Mouse (Mus musculus) stomach, embryonic 16.5 days (tissue): ENCODE data around the gene Bdh2. TPM values are rescaled to one million over a fixed set of nuclear protein-coding genes. Genes with fewer than 3 reads are reported as not detected.

Source experiments
- ATAC-seq: fragments of 200-750 bp; cut with Nextera tagmentation; 2 replicates; pipeline ENCODE4 v1.8.0; 2017; ENCODE audit warnings: moderate number of reproducible peaks, moderate TSS enrichment; ENCODE audit not compliant: insufficient read depth, low FRiP score
- H3K27ac ChIP-seq: fragments of 300-500 bp; sonication (generic); 2 replicates; pipeline ENCODE4 v1.5.1; 2014; ENCODE audit warnings: low read length
- H3K27me3 ChIP-seq: fragments of 300-500 bp; sonication (generic); 2 replicates; pipeline ENCODE4 v1.6.1; 2014; ENCODE audit warnings: low read length, control low read depth, mixed read lengths; ENCODE audit not compliant: control insufficient read depth, insufficient read depth
- H3K36me3 ChIP-seq: fragments of 300-500 bp; sonication (generic); 2 replicates; pipeline ENCODE4 v1.6.1; 2014; ENCODE audit warnings: low read length; ENCODE audit not compliant: control insufficient read depth, insufficient read depth
- H3K4me1 ChIP-seq: fragments of 300-500 bp; sonication (generic); 2 replicates; pipeline ENCODE4 v1.6.1; 2014; ENCODE audit warnings: low read length, control low read depth, mixed read lengths; ENCODE audit not compliant: control insufficient read depth, insufficient read depth
- H3K4me2 ChIP-seq: fragments of 300-500 bp; sonication (generic); 2 replicates; pipeline ENCODE4 v1.6.1; 2014; ENCODE audit warnings: low read depth, low read length, mixed read lengths
- H3K4me3 ChIP-seq: fragments of 300-500 bp; sonication (generic); replicated peaks from 2 replicates; pipeline ENCODE4 v1.5.1; 2014; ENCODE audit warnings: mild to moderate bottlenecking, low read length
- H3K9ac ChIP-seq: fragments of 300-500 bp; sonication (generic); 2 replicates; pipeline ENCODE4 v1.6.1; 2014; ENCODE audit warnings: low read length
- H3K9me3 ChIP-seq: fragments of 300-500 bp; sonication (generic); replicated peaks from 2 replicates; pipeline ENCODE4 v1.6.1; 2016; ENCODE audit warnings: low read length, control low read depth; ENCODE audit not compliant: control insufficient read depth
- WGBS: fragments of 180-500 bp; shearing (Covaris S2); extraction: QIAGEN DNeasy Blood & Tissue Kit; methylation state at CpG from one replicate; pipeline ENCODE4 v1.1.7; 2014; 5-methylcytosine and 5-hydroxymethylcytosine counted together
- polyA plus RNA-seq: library from polyadenylated mRNA; unstranded; fragments of >200 nt; fragmentation: Nextera tagmentation; extraction: Ambion mirVana; gene quantifications from 2 replicates; pipeline ENCODE4 v1.2.1, GENCODE M21; 2015

Gene Bdh2
- 5.7 and 6.2 TPM in 2 replicates for polyA plus RNA-seq

DNA sequence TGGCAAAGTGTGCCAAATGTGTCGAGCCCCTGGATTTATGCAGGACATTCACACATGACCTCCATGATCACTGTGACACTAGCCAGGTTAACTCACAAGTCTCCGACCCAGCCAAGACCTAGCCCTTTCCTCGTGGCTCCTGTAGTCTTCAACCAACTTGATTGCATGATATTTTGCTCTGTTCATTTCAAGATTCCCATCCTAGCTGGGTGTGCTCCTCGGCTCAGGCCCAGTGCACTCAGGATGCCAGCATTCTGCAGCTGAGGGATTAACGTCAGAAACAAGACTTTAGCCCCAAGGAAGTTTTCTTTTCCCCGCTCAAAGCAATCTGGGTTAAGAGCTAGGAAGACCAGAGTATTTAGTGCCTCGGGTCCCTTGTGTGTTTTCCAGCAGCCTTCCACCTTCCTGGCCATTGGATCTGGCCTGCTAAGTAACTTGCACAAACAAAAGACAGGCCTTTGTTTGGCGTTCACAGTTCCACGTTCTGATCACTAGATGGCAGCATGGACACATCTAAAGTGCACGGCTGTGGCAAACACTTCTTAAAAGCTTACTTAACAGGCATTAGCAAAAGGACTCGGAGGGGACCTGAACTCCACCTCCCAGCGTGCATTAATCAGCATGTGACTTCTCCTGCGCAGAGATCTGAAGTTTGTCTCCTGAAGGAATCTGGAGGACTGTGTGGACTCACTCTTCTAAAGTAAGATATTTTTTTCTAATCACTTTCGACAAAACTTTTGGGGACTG is at the start of gene Bdh2:
Gene Bdh2 (plus strand): TSS at position 553 of the 747 bp plus-strand sequence.
- 19% methylated on average over 14 of the region's 14 CpGs for WGBS
- no peak within 1 kb of the TSS for H3K27ac ChIP-seq

GRCm38 (mm10) chr3:135232058-135232457 is 49.0 kb upstream of the Bdh2 start:
- Histone ChIP-seq H3K9ac (no peak overlapping the region), H3K27me3 (no peaks in the 10 kb centered on the region), H3K4me3 (no peak overlapping the region), H3K9me3 (no peaks in the 10 kb centered on the region), H3K4me2 (no peak overlapping the region), H3K36me3 (peaks cover 26% of the 10 kb centered on the region), H3K27ac (no peak overlapping the region), H3K4me1 (no peaks in the 10 kb centered on the region)
- WGBS, result 77% methylated on average over 3 of the region's 3 CpGs
- ATAC-seq, result no peak

More for the DNA sequence above, at the start of gene Bdh2:
- Histone ChIP-seq H3K4me1 (no peaks in the 10 kb centered on the region), H3K9me3 (no peaks in the 10 kb centered on the region; the same call in 1 of the 2 replicates), H3K36me3 (no peaks in the 10 kb centered on the region), H3K27me3 (no peaks in the 10 kb centered on the region), H3K4me3 (peak within 1 kb of the TSS; percentile 33), H3K9ac (peak within 1 kb of the TSS; percentile 62), H3K4me2 (peak within 1 kb of the TSS; percentile 51)
- ATAC-seq, result peak; percentile 80; the same call in 1 of the 2 replicates

- no peaks in the 10 kb centered on the region for H3K4me1 ChIP-seq
- WGBS, result 76% methylated on average over 3 of the region's 3 CpGs
- peaks cover 26% of the 10 kb centered on the region for H3K36me3 ChIP-seq
- H3K9me3 ChIP-seq, result no peaks in the 10 kb centered on the region
- no peak overlapping the region for H3K4me3 ChIP-seq
- H3K27ac ChIP-seq, result no peak overlapping the region
- H3K27me3 ChIP-seq, result no peaks in the 10 kb centered on the region
- no peak for ATAC-seq
- no peak overlapping the region for H3K9ac ChIP-seq
- H3K4me2 ChIP-seq, result no peak overlapping the region
Observed at GRCm38 (mm10) chr3:135232462-135232861, 48.6 kb upstream of the Bdh2 start.

- Histone ChIP-seq H3K36me3 (peaks cover 27% of the 10 kb centered on the region), H3K9ac (no peak overlapping the region), H3K27me3 (no peaks in the 10 kb centered on the region), H3K4me3 (no peak overlapping the region), H3K9me3 (no peaks in the 10 kb centered on the region), H3K27ac (no peak overlapping the region), H3K4me1 (no peaks in the 10 kb centered on the region), H3K4me2 (no peak overlapping the region)
- no peak for ATAC-seq
Observed at GRCm38 (mm10) chr3:135245733-135246132, 35.3 kb upstream of the Bdh2 start.

DNA sequence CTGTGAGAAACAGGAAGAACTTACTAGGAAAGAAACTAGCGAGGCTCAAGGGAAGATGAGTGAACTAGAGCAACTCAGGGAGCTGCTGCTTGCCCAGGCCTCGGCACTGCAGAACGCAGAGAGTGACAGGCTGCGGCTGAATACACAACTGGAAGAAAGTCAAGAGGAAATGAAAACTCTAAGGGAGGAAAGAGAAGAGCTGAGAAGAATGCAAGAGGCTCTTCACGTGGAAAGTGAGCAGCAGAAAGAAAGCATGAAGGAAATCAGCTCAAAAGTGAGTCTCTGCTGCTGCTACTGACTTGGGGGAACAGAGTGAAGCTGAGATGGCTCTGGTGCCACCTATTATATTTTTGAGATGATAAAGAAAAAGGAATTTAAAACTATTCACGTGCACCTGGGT is 34.2 kb upstream of the Bdh2 start:
- no peak overlapping the region for H3K27ac ChIP-seq
- no peak overlapping the region for H3K4me3 ChIP-seq
- no peaks in the 10 kb centered on the region for H3K4me1 ChIP-seq
- ATAC-seq, result no peak
- no peaks in the 10 kb centered on the region for H3K27me3 ChIP-seq
- H3K36me3 ChIP-seq, result peaks cover 23% of the 10 kb centered on the region
- H3K9ac ChIP-seq, result no peak overlapping the region
- no peaks in the 10 kb centered on the region for H3K9me3 ChIP-seq
- H3K4me2 ChIP-seq, result no peak overlapping the region
- 92% methylated on average over 6 of the region's 6 CpGs for WGBS

DNA sequence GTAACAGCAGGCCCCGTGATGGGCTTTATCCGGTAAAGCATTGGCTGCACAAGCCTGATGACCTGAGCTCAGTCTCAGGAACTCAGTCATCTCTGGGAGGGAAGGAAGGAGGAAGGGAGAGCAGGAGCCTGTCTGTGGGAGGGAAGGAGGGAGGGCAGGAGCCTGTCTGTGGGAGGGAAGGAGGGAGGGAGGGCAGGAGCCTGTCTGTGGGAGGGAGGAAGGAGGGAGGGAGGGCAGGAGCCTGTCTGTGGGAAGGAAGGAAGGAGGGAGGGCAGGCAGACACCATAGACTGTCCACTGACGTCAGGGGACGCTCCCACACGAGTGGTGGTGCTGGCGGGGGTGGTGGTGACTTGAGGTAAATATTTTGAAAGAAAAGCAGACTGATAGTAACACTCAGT is 31.9 kb upstream of the Bdh2 start:
- Histone ChIP-seq H3K27ac (no peak overlapping the region), H3K4me2 (no peak overlapping the region), H3K36me3 (peaks cover 16% of the 10 kb centered on the region), H3K27me3 (no peaks in the 10 kb centered on the region), H3K4me1 (no peaks in the 10 kb centered on the region), H3K4me3 (no peak overlapping the region), H3K9me3 (no peaks in the 10 kb centered on the region), H3K9ac (no peak overlapping the region)
- ATAC-seq, result peak; percentile 69; the same call in 1 of the 2 replicates
- 75% methylated on average over 6 of the region's 6 CpGs for WGBS

- ATAC-seq, result no peak
- Histone ChIP-seq H3K4me1 (no peaks in the 10 kb centered on the region), H3K27ac (no peak overlapping the region), H3K9me3 (no peaks in the 10 kb centered on the region), H3K36me3 (peaks cover 21% of the 10 kb centered on the region), H3K9ac (no peak overlapping the region), H3K27me3 (no peaks in the 10 kb centered on the region), H3K4me2 (no peak overlapping the region), H3K4me3 (no peak overlapping the region)
- 92% methylated on average over 6 of the region's 6 CpGs for WGBS
Observed at GRCm38 (mm10) chr3:135251825-135252224, 29.2 kb upstream of the Bdh2 start.

- no peak overlapping the region for H3K4me2 ChIP-seq
- H3K4me3 ChIP-seq, result no peak overlapping the region
- ATAC-seq, result no peak
- H3K4me1 ChIP-seq, result no peaks in the 10 kb centered on the region
- no peaks in the 10 kb centered on the region for H3K27me3 ChIP-seq
- H3K9me3 ChIP-seq, result no peaks in the 10 kb centered on the region
- peaks cover 10% of the 10 kb centered on the region for H3K36me3 ChIP-seq
- no peak overlapping the region for H3K27ac ChIP-seq
- H3K9ac ChIP-seq, result no peak overlapping the region
Observed at GRCm38 (mm10) chr3:135254784-135255183, 26.2 kb upstream of the Bdh2 start.

DNA sequence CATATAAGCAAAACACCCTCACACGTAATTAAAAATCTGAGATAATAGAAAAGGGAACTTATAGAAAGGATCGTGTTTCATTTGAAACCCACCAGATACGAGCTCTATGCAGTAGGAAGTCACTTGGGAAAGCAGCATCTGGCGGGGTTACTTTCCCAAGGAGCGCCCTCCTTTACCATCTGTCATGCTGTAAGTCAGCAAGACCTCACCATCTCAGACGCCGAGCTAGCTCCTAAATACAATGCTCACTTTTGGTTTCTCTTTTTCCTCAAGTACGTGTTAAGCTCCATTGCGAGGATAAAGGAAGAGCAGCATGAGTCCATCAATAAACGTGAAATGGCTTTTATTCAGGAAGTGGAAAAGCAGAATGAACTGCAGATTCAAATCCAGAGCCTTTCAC is 22.1 kb upstream of the Bdh2 start:
- peaks cover 18% of the 10 kb centered on the region for H3K36me3 ChIP-seq
- H3K27ac ChIP-seq, result no peak overlapping the region
- no peak overlapping the region for H3K4me3 ChIP-seq
- no peaks in the 10 kb centered on the region for H3K27me3 ChIP-seq
- H3K4me1 ChIP-seq, result no peaks in the 10 kb centered on the region
- 85% methylated on average over 10 of the region's 10 CpGs for WGBS
- no peak overlapping the region for H3K4me2 ChIP-seq
- H3K9me3 ChIP-seq, result no peaks in the 10 kb centered on the region
- no peak for ATAC-seq
- H3K9ac ChIP-seq, result no peak overlapping the region
